Mouse (Mus musculus): ENCODE results near the gene Nfe2l1. TPM values are rescaled to one million over a fixed set of nuclear protein-coding genes. Genes with fewer than 3 reads are reported as not detected.

Gene Nfe2l1
- polyA plus RNA-seq, 1 experiment, result 252 TPM

GRCm38 (mm10) chr11:96822675-96823470 lies 6.9 kb downstream of the Nfe2l1 start:
- peaks cover 37% of the 10 kb centered on the region for H3K4me1 ChIP-seq (ENCODE audit: control insufficient read depth, insufficient read depth, low read length)
- no peaks in the 10 kb centered on the region; the same call in 1 of the 2 replicates for H3K36me3 ChIP-seq (ENCODE audit: control insufficient read depth, insufficient read depth, low read length)
- H3K27me3 ChIP-seq (replicated peaks; ENCODE audit: control insufficient read depth, insufficient read depth, low read length), result no peaks in the 10 kb centered on the region
- WGBS, result 37% methylated on average over 4 of the region's 4 CpGs
- DNase-seq, result peak; percentile 51
- H3K4me3 ChIP-seq (ENCODE audit: insufficient read depth, low read depth, low read length), result peak overlapping the region; percentile 54
- no peak for TF ChIP-seq POLR2A (IDR thresholded peaks at IDR 0.05; ENCODE audit: low read depth, low read length)
- TF ChIP-seq CTCF (conservative IDR thresholded peaks at IDR 0.05; ENCODE audit: insufficient read depth, insufficient read length, low read depth, low read length), result no peak
- peak overlapping the region; percentile 33; the same call in 1 of the 2 replicates for H3K27ac ChIP-seq (ENCODE audit: insufficient read depth, low read depth, low read length)

- Histone ChIP-seq H3K36me3 (ENCODE audit: control insufficient read depth, insufficient read depth, low read length) (peaks cover 3% of the 10 kb centered on the region; the same call in 1 of the 2 replicates), H3K27ac (ENCODE audit: insufficient read depth, low read depth, low read length) (no peak overlapping the region), H3K27me3 (replicated peaks; ENCODE audit: control insufficient read depth, insufficient read depth, low read length) (no peaks in the 10 kb centered on the region), H3K4me3 (ENCODE audit: insufficient read depth, low read depth, low read length) (no peak overlapping the region), H3K4me1 (ENCODE audit: control insufficient read depth, insufficient read depth, low read length) (peaks cover 32% of the 10 kb centered on the region)
- WGBS, result 84% methylated on average over 10 of the region's 10 CpGs
- DNase-seq, result no peak
- TF ChIP-seq POLR2A (IDR thresholded peaks at IDR 0.05; ENCODE audit: low read depth, low read length) (no peak), CTCF (conservative IDR thresholded peaks at IDR 0.05; ENCODE audit: insufficient read depth, insufficient read length, low read depth, low read length) (no peak)
Measured at GRCm38 (mm10) chr11:96821956-96822355, 7.8 kb downstream of the Nfe2l1 start.

GRCm38 (mm10) chr11:96818128-96818710 lies 11.5 kb downstream of the Nfe2l1 start:
- WGBS, result 76% methylated on average over 8 of the region's 8 CpGs
- H3K36me3 ChIP-seq (ENCODE audit: control insufficient read depth, insufficient read depth, low read length), result peaks cover 5% of the 10 kb centered on the region

GRCm38 (mm10) chr11:96816979-96817378 lies 12.8 kb downstream of the Nfe2l1 start:
- TF ChIP-seq POLR2A (IDR thresholded peaks at IDR 0.05; ENCODE audit: low read depth, low read length) (no peak), CTCF (conservative IDR thresholded peaks at IDR 0.05; ENCODE audit: insufficient read depth, insufficient read length, low read depth, low read length) (no peak)
- H3K27ac ChIP-seq (ENCODE audit: insufficient read depth, low read depth, low read length), result no peak overlapping the region
- no peak for DNase-seq
- H3K4me1 ChIP-seq (ENCODE audit: control insufficient read depth, insufficient read depth, low read length), result peaks cover under 1% of the 10 kb centered on the region; the same call in 1 of the 2 replicates
- peaks cover 5% of the 10 kb centered on the region for H3K36me3 ChIP-seq (ENCODE audit: control insufficient read depth, insufficient read depth, low read length)
- no peak overlapping the region for H3K4me3 ChIP-seq (ENCODE audit: insufficient read depth, low read depth, low read length)
- WGBS, result 85% methylated on average over 5 of the region's 5 CpGs
- no peaks in the 10 kb centered on the region for H3K27me3 ChIP-seq (replicated peaks; ENCODE audit: control insufficient read depth, insufficient read depth, low read length)

More at GRCm38 (mm10) chr11:96818128-96818710, 11.5 kb downstream of the Nfe2l1 start:
- DNase-seq, result no peak
- Histone ChIP-seq H3K27ac (ENCODE audit: insufficient read depth, low read depth, low read length) (no peak overlapping the region), H3K27me3 (replicated peaks; ENCODE audit: control insufficient read depth, insufficient read depth, low read length) (no peaks in the 10 kb centered on the region), H3K4me1 (ENCODE audit: control insufficient read depth, insufficient read depth, low read length) (peaks cover 13% of the 10 kb centered on the region; the same call in 1 of the 2 replicates), H3K4me3 (ENCODE audit: insufficient read depth, low read depth, low read length) (no peak overlapping the region)
- no peak for TF ChIP-seq CTCF (conservative IDR thresholded peaks at IDR 0.05; ENCODE audit: insufficient read depth, insufficient read length, low read depth, low read length)
- TF ChIP-seq POLR2A (IDR thresholded peaks at IDR 0.05; ENCODE audit: low read depth, low read length), result no peak

- DNase-seq, result no peak
- Histone ChIP-seq H3K27ac (ENCODE audit: insufficient read depth, low read depth, low read length) (no peak overlapping the region), H3K4me1 (ENCODE audit: control insufficient read depth, insufficient read depth, low read length) (no peaks in the 10 kb centered on the region), H3K27me3 (replicated peaks; ENCODE audit: control insufficient read depth, insufficient read depth, low read length) (no peaks in the 10 kb centered on the region), H3K36me3 (ENCODE audit: control insufficient read depth, insufficient read depth, low read length) (peaks cover 5% of the 10 kb centered on the region), H3K4me3 (ENCODE audit: insufficient read depth, low read depth, low read length) (no peak overlapping the region)
- 92% methylated on average over 1 of the region's 1 CpGs for WGBS
- TF ChIP-seq CTCF (conservative IDR thresholded peaks at IDR 0.05; ENCODE audit: insufficient read depth, insufficient read length, low read depth, low read length), result no peak
- TF ChIP-seq POLR2A (IDR thresholded peaks at IDR 0.05; ENCODE audit: low read depth, low read length), result no peak
Measured at GRCm38 (mm10) chr11:96816494-96816893, 13.3 kb downstream of the Nfe2l1 start.

- 99% methylated on average over 2 of the region's 2 CpGs for WGBS
- H3K36me3 ChIP-seq (ENCODE audit: control insufficient read depth, insufficient read depth, low read length), result peaks cover 5% of the 10 kb centered on the region
- TF ChIP-seq CTCF (conservative IDR thresholded peaks at IDR 0.05; ENCODE audit: insufficient read depth, insufficient read length, low read depth, low read length), result no peak
Measured at GRCm38 (mm10) chr11:96815895-96816294, 13.9 kb downstream of the Nfe2l1 start.

GRCm38 (mm10) chr11:96814443-96814842 lies 15.3 kb downstream of the Nfe2l1 start:
- 65% methylated on average over 2 of the region's 2 CpGs for WGBS
- DNase-seq, result no peak
- no peaks in the 10 kb centered on the region for H3K27me3 ChIP-seq (replicated peaks; ENCODE audit: control insufficient read depth, insufficient read depth, low read length)
- H3K4me3 ChIP-seq (ENCODE audit: insufficient read depth, low read depth, low read length), result no peak overlapping the region
- H3K27ac ChIP-seq (ENCODE audit: insufficient read depth, low read depth, low read length), result no peak overlapping the region
- H3K4me1 ChIP-seq (ENCODE audit: control insufficient read depth, insufficient read depth, low read length), result no peaks in the 10 kb centered on the region
- no peak for TF ChIP-seq CTCF (conservative IDR thresholded peaks at IDR 0.05; ENCODE audit: insufficient read depth, insufficient read length, low read depth, low read length)
- no peak for TF ChIP-seq POLR2A (IDR thresholded peaks at IDR 0.05; ENCODE audit: low read depth, low read length)
- H3K36me3 ChIP-seq (ENCODE audit: control insufficient read depth, insufficient read depth, low read length), result peaks cover 5% of the 10 kb centered on the region

More at GRCm38 (mm10) chr11:96815895-96816294, 13.9 kb downstream of the Nfe2l1 start:
- Histone ChIP-seq H3K4me1 (ENCODE audit: control insufficient read depth, insufficient read depth, low read length) (no peaks in the 10 kb centered on the region), H3K27me3 (replicated peaks; ENCODE audit: control insufficient read depth, insufficient read depth, low read length) (no peaks in the 10 kb centered on the region), H3K27ac (ENCODE audit: insufficient read depth, low read depth, low read length) (no peak overlapping the region), H3K4me3 (ENCODE audit: insufficient read depth, low read depth, low read length) (no peak overlapping the region)
- no peak for DNase-seq

Measured in kidney, adult 2 months (tissue).